Mouse (Mus musculus) brain, embryonic 14.5 days (tissue): ENCODE results near the gene Scgb3a1. TPM values are rescaled to one million over a fixed set of nuclear protein-coding genes. Genes with fewer than 3 reads are reported as not detected.

Experiments
- DNase-seq: peaks from one replicate; pipeline ENCODE4 v3.0.0-alpha.2; 2011; ENCODE audit warnings: low read depth
- CTCF ChIP-seq: fragments of 200-500 bp; IDR thresholded peaks from 2 replicates; pipeline ENCODE4 v1.5.1; 2012; ENCODE audit warnings: inconsistent platforms, mild to moderate bottlenecking, moderate library complexity, borderline replicate concordance; ENCODE audit not compliant: insufficient read depth, insufficient read length; ENCODE audit errors: extremely low read depth
- POLR2A ChIP-seq: fragments of 200-500 bp; IDR thresholded peaks from 2 replicates; pipeline ENCODE4 v1.6.1; 2012; ENCODE audit warnings: mild to moderate bottlenecking, inconsistent platforms, borderline replicate concordance; ENCODE audit not compliant: poor library complexity, insufficient read depth, insufficient read length, severe bottlenecking; ENCODE audit errors: extremely low read depth
- polyA plus RNA-seq: library from polyadenylated mRNA; depleted of rRNA; stranded (reverse); fragments of >200 nt; gene quantifications from 2 replicates; pipeline ENCODE4 v1.2.3, GENCODE M21; 2012; rRNA removed

Gene Scgb3a1
- not detected in 2 replicates for polyA plus RNA-seq

GRCm38 (mm10) chr11:49663310-49663709 lies at the start of gene Scgb3a1:
Gene Scgb3a1 (plus strand): TSS chr11:49663610.
- TF ChIP-seq POLR2A (no peak), CTCF (no peak)
- DNase-seq: no peak

GRCm38 (mm10) chr11:49615856-49616725 lies 47.3 kb upstream of the Scgb3a1 start:
- DNase-seq: no peak
- no peak for TF ChIP-seq POLR2A
- no peak for TF ChIP-seq CTCF

- DNase-seq: no peak
- TF ChIP-seq CTCF: no peak
- no peak for TF ChIP-seq POLR2A
These were observed 44.9 kb upstream of the Scgb3a1 start for GRCm38 (mm10) chr11:49618476-49618875.

- TF ChIP-seq CTCF (no peak), POLR2A (no peak)
These were observed 41.5 kb upstream of the Scgb3a1 start for GRCm38 (mm10) chr11:49621953-49622352.

GRCm38 (mm10) chr11:49624156-49624555 lies 39.3 kb upstream of the Scgb3a1 start:
- no peak for DNase-seq
- no peak for TF ChIP-seq CTCF
- TF ChIP-seq POLR2A: no peak

More at GRCm38 (mm10) chr11:49621953-49622352, 41.5 kb upstream of the Scgb3a1 start:
- DNase-seq: no peak

GRCm38 (mm10) chr11:49625863-49626262 lies 37.5 kb upstream of the Scgb3a1 start:
- TF ChIP-seq POLR2A: no peak
- no peak for TF ChIP-seq CTCF
- DNase-seq: no peak

DNA sequence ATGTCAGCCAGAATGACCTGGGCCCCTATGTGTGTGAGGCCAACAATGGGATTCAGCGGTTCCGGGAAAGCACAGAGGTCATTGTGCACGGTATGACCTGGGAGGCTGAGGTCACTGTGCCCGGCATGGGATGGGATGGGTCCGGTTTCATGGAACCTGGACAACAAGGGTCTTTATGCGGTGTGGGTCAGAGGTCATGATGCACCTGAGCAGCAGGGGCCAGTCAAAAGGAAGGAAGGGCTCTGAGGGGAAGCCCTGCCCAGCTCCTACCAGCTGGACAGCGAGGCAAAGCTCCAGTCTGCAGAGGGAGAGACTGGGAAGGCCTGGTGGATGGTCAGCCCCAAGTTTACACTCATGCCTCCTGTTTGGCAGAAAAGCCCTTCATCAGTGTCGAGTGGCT lies 36.7 kb upstream of the Scgb3a1 start:
- no peak for DNase-seq
- TF ChIP-seq CTCF: no peak
- TF ChIP-seq POLR2A: no peak

- TF ChIP-seq POLR2A: no peak
- TF ChIP-seq CTCF: peak; percentile 34; the same call in 1 of the 2 replicates
- DNase-seq: no peak
These were observed 32.3 kb upstream of the Scgb3a1 start for GRCm38 (mm10) chr11:49631154-49631553.

GRCm38 (mm10) chr11:49632256-49632655 lies 31.2 kb upstream of the Scgb3a1 start:
- TF ChIP-seq POLR2A (no peak), CTCF (no peak)
- DNase-seq: no peak

- no peak for DNase-seq
- TF ChIP-seq CTCF: no peak
- no peak for TF ChIP-seq POLR2A
These were observed 29.3 kb upstream of the Scgb3a1 start for GRCm38 (mm10) chr11:49634101-49634500.

DNA sequence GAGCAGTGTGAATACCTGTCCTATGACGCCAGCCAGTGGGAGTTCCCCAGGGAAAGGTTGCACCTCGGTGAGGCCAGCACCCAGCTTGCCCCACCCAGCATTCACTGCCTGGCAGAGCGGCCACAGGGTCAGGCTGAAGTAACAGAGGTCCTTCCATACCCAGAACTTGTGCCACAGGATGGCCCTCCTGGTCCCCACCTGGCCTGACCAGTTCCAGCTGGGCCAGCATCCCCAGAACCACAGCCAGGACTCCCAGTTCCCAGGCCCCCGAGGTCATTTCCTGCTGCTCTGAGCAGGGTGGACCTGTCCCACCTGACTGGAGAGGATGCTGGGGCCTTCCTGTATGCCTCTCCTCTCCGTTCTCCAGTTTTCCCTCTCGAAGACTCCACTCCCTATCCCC lies 27.7 kb upstream of the Scgb3a1 start:
- no peak for TF ChIP-seq CTCF
- no peak for TF ChIP-seq POLR2A
- no peak for DNase-seq

DNA sequence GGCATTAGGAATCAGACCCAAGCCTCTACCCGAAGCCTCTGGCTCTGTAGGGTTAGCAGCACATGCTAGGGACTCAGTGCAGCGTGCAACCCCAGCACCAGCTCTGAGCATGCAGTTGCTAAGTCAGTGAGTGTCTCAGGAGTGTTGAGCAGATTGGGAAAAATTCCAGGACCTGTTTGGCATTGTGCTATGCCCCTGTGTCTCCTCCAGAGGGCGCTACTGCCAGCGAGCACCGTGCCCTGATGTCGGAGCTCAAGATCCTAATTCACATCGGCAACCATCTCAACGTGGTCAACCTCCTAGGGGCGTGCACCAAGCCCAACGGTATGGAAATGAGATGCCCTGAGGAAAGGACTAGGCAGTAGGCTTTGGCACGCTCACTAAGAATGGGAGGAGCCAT lies 27.0 kb upstream of the Scgb3a1 start:
- peak; percentile 18 for DNase-seq

DNA sequence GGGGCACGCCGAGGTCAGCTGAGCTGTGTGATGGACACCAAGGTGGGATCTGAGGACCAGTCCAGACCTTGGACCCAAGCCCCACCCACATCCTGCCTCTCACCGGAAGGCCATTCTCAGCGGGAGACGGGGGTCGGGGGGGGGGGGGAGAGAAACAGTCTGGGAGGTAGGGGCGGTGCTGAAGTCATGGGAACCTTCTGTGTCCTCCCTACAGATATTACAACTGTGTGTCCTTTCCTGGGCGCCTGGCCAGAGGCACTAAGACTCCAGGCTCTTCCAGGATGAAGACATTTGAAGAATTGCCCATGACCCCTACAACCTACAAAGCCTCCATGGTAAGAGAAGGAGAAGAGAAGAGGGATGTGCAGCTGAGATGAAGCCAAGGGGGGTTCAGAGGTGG lies 17.7 kb upstream of the Scgb3a1 start:
- no peak for DNase-seq
- TF ChIP-seq POLR2A (no peak), CTCF (no peak)

More for the DNA sequence above, 27.0 kb upstream of the Scgb3a1 start:
- peak; percentile 64 for TF ChIP-seq CTCF
- TF ChIP-seq POLR2A: no peak
